Mouse (Mus musculus): ENCODE results near the gene Tagln3. TPM values are rescaled to one million over a fixed set of nuclear protein-coding genes. Genes with fewer than 3 reads are reported as not detected.

Tagln3 gene
- total and polyA plus RNA-seq, 2 experiments from 2014 or later, result 225 to 328 TPM

DNA sequence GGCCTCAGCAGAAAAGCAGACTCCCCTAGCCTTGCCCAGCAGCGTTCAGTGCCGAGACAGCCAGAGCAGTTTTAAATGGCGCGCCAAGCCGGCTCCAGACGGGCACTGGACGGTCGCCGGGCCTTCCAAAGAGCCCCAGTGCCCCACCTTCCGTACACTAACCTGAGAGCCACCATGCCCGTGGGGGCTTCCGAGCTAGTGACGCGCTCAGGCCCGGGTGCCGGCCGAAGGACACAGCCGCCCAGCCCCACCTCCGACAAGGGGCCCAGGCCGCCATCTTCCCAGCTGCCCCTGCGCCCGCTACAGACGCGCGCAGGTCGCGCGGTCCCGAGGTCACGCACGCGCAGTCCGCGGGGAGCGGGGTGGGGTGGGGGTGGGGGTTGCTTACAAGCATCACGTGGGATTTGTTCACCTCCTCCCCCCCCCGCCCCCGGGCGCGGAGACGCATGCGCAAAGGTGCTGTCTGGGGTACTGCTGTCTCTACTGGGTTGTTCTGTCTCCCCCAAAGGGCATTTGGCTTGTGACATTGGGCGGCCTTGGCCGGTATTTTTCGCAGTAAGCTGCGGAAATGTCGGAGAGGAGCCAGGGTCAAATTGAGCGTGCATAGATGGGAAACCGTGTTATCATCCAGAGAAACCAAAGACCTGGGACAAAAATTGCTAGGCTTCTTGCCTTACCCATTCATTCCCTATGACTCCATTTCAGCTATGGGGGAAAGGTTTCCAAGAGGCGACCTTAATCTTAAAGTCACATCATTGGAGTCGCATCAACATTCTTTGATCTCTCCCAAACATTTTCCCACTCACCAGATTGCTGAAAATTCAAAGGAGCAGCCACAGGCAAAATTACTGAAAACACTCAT lies 18.4 kb upstream of the Tagln3 start, which contains the start of gene Abhd10:
Gene Abhd10, minus strand, starts transcription at position 341 of the 862 bp plus-strand sequence.
- no peaks in the 10 kb centered on the region for H3K4me1 ChIP-seq (ENCODE audit: insufficient read depth)
- no peak for TF ChIP-seq CTCF (IDR thresholded peaks at IDR 0.05; ENCODE audit: low read depth)
- H3K27me3 ChIP-seq (ENCODE audit: insufficient read depth, low read length), result no peaks in the 10 kb centered on the region
- peak; percentile 98 for ATAC-seq
- DNase-seq, result peak; percentile 98
- peak within 1 kb of the TSS; percentile 96 for H3K9ac ChIP-seq
- H3K9me3 ChIP-seq (ENCODE audit: low read length), result no peaks in the 10 kb centered on the region
- H3K4me2 ChIP-seq (ENCODE audit: low read depth), result peak within 1 kb of the TSS; percentile 55
- no peaks in the 10 kb centered on the region for H3K36me3 ChIP-seq (ENCODE audit: insufficient read depth)
- H3K4me3 ChIP-seq (ENCODE audit: low read depth, low read length), result peak within 1 kb of the TSS; percentile 82
- H3K27ac ChIP-seq (ENCODE audit: low read depth, low read length), result peak within 1 kb of the TSS; percentile 94
- under 1% methylated on average over 51 of the region's 51 CpGs for WGBS

DNA sequence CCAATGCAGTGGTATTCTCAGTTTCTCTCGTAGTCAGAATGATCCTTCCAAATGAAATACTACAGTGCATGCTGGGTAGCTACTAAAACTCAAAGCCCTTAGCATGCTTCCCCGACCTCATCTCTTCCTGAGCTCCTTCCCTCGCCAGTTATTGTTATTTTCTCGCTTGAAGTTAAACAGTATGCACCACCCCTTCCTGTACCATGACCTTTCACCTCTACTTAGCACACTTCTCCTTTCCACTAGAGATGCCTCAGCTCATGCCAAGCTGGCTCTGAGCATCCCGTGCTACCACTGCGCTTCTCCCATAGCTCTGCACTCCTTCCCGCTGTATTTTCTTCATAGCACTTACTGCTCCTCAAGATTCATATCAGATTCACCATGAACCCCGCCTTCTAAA lies 13.5 kb upstream of the Tagln3 start:
- no peak overlapping the region for H3K27ac ChIP-seq (ENCODE audit: low read depth, low read length)
- H3K9ac ChIP-seq, result no peak overlapping the region
- no peak for TF ChIP-seq CTCF (IDR thresholded peaks at IDR 0.05; ENCODE audit: low read depth)
- 94% methylated on average over 8 of the region's 8 CpGs for WGBS
- H3K9me3 ChIP-seq (ENCODE audit: low read length), result no peaks in the 10 kb centered on the region
- ATAC-seq, result no peak
- no peaks in the 10 kb centered on the region for H3K27me3 ChIP-seq (ENCODE audit: insufficient read depth, low read length)
- H3K36me3 ChIP-seq (ENCODE audit: insufficient read depth), result peaks cover 28% of the 10 kb centered on the region
- no peak for DNase-seq
- no peaks in the 10 kb centered on the region for H3K4me1 ChIP-seq (ENCODE audit: insufficient read depth)
- H3K4me2 ChIP-seq (ENCODE audit: low read depth), result no peak overlapping the region
- H3K4me3 ChIP-seq (ENCODE audit: low read depth, low read length), result no peak overlapping the region

- Histone ChIP-seq H3K27me3 (ENCODE audit: insufficient read depth, low read length) (no peaks in the 10 kb centered on the region), H3K36me3 (ENCODE audit: insufficient read depth) (peaks cover 35% of the 10 kb centered on the region), H3K9ac (no peak overlapping the region), H3K4me3 (ENCODE audit: low read depth, low read length) (no peak overlapping the region), H3K27ac (ENCODE audit: low read depth, low read length) (no peak overlapping the region), H3K4me2 (ENCODE audit: low read depth) (no peak overlapping the region), H3K4me1 (ENCODE audit: insufficient read depth) (no peaks in the 10 kb centered on the region), H3K9me3 (ENCODE audit: low read length) (no peaks in the 10 kb centered on the region)
- no peak for TF ChIP-seq CTCF (IDR thresholded peaks at IDR 0.05; ENCODE audit: low read depth)
- ATAC-seq, result no peak
- no peak for DNase-seq
- 95% methylated on average over 3 of the region's 3 CpGs for WGBS
Observed at GRCm38 (mm10) chr16:45736724-45737123, 12.3 kb upstream of the Tagln3 start.

GRCm38 (mm10) chr16:45729163-45729562 lies 4.8 kb upstream of the Tagln3 start:
- H3K4me2 ChIP-seq (ENCODE audit: low read depth), result no peak overlapping the region
- H3K27me3 ChIP-seq (ENCODE audit: insufficient read depth, low read length), result no peaks in the 10 kb centered on the region
- H3K4me3 ChIP-seq (ENCODE audit: low read depth, low read length), result no peak overlapping the region
- 85% methylated on average over 5 of the region's 5 CpGs for WGBS
- ATAC-seq (no peak), DNase-seq (no peak)
- H3K4me1 ChIP-seq (ENCODE audit: insufficient read depth), result no peaks in the 10 kb centered on the region; the same call in 1 of the 2 replicates
- H3K27ac ChIP-seq (ENCODE audit: low read depth, low read length), result no peak overlapping the region
- H3K36me3 ChIP-seq (ENCODE audit: insufficient read depth), result peaks cover 31% of the 10 kb centered on the region
- H3K9ac ChIP-seq, result no peak overlapping the region
- no peaks in the 10 kb centered on the region for H3K9me3 ChIP-seq (ENCODE audit: low read length)
- TF ChIP-seq CTCF (IDR thresholded peaks at IDR 0.05; ENCODE audit: low read depth), result no peak

- H3K9ac ChIP-seq, result peak overlapping the region; percentile 87
- peak; percentile 72 for ATAC-seq
- DNase-seq, result no peak
- H3K4me1 ChIP-seq (ENCODE audit: insufficient read depth), result peaks cover 17% of the 10 kb centered on the region
- TF ChIP-seq CTCF (IDR thresholded peaks at IDR 0.05; ENCODE audit: low read depth), result no peak
- peak overlapping the region; percentile 55 for H3K4me3 ChIP-seq (ENCODE audit: low read depth, low read length)
- H3K36me3 ChIP-seq (ENCODE audit: insufficient read depth), result peaks cover 10% of the 10 kb centered on the region
- no peaks in the 10 kb centered on the region for H3K27me3 ChIP-seq (ENCODE audit: insufficient read depth, low read length)
- peak overlapping the region; percentile 98 for H3K27ac ChIP-seq (ENCODE audit: low read depth, low read length)
- WGBS, result 0% methylated on average over 10 of the region's 10 CpGs
- H3K4me2 ChIP-seq (ENCODE audit: low read depth), result peak overlapping the region; percentile 60
- H3K9me3 ChIP-seq (ENCODE audit: low read length), result no peaks in the 10 kb centered on the region
Observed at GRCm38 (mm10) chr16:45724742-45725102, 314 bp upstream of the Tagln3 start.

DNA sequence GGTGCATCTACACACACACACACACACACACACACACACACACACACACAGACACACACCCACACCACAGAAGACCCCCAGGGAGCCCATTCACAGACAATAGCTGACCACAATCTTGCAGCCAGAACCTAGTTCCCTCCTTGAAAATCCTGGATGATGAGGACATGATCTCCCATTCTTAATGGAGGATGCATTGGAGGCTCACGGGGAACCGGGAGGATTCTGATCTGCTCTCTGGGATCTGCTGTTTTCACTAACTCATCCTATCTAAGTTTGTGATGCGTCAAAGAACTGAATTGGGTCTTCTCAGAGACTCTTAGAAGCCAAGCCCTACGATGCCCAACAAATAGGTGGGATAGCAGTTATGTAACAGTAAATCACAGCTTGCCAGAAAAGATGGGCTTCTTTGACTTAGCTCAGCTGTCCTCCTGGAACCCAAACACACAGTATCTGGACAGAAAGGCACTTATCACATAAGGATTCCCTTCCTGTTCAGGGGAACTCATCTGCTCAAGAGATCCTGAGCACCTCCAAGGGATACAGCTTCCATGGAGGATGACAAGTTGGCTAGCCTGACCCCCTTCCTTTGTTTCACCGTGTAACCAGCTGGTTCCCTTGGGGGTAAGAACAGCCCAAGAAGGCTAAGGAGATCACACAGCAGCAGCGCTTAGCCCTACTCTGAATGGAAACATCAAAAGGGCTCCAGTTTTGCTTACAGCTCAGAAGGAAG lies 1.1 kb downstream of the Tagln3 start:
- peak overlapping the region; percentile 87 for H3K9ac ChIP-seq
- TF ChIP-seq CTCF (IDR thresholded peaks at IDR 0.05; ENCODE audit: low read depth), result no peak
- peaks cover 17% of the 10 kb centered on the region for H3K4me1 ChIP-seq (ENCODE audit: insufficient read depth)
- peak overlapping the region; percentile 60 for H3K4me2 ChIP-seq (ENCODE audit: low read depth)
- 15% methylated on average over 6 of the region's 6 CpGs for WGBS
- H3K4me3 ChIP-seq (ENCODE audit: low read depth, low read length), result peak overlapping the region; percentile 55
- H3K36me3 ChIP-seq (ENCODE audit: insufficient read depth), result peaks cover 20% of the 10 kb centered on the region
- H3K27ac ChIP-seq (ENCODE audit: low read depth, low read length), result peak overlapping the region; percentile 98
- DNase-seq, result peak; percentile 72
- no peaks in the 10 kb centered on the region for H3K27me3 ChIP-seq (ENCODE audit: insufficient read depth, low read length)
- H3K9me3 ChIP-seq (ENCODE audit: low read length), result no peaks in the 10 kb centered on the region
- ATAC-seq, result peak; percentile 23

All from forebrain, postnatal 0 days (tissue).